Mouse (Mus musculus) inflammation-experienced regulatory T-cells, adult 6 months (primary cell): ENCODE results near the gene 2900026A02Rik. TPM values are rescaled to one million over a fixed set of nuclear protein-coding genes. Genes with fewer than 3 reads are reported as not detected.

Experiments used
- ATAC-seq: one replicate; pipeline ENCODE4 v1.8.0; 2017
- polyA plus RNA-seq, 3 experiments: library from polyadenylated mRNA; unstranded; fragments of 100-300 nt; shearing (Covaris generic); gene quantifications; one replicate each; pipeline ENCODE4 v1.2.1; 2017

The 2900026A02Rik gene
- polyA plus RNA-seq, 3 experiments from 2014 or later = 1.4 to 3.2 (median 1.4) TPM

DNA sequence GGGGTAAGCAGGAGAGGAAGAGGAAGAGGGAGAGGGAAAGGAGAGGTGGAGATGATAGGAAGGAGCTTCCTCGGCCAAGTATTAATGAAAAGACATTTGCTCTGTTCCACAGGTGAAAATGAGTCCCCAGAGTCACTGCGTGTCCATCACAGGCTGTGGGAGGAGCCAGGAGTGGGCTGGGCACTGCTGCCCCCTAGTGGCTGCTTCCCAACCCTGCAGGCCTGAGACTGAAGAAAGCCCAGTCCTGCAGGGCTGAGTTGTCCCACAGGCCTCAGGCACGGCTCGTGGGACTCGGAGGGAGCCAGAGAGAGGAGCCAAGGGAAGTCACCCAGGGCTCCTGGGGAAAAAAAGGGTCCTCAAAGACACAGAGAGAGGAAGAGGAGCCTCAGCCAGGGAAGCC, 47.7 kb downstream of the 2900026A02Rik start:
- ATAC-seq = no peak

DNA sequence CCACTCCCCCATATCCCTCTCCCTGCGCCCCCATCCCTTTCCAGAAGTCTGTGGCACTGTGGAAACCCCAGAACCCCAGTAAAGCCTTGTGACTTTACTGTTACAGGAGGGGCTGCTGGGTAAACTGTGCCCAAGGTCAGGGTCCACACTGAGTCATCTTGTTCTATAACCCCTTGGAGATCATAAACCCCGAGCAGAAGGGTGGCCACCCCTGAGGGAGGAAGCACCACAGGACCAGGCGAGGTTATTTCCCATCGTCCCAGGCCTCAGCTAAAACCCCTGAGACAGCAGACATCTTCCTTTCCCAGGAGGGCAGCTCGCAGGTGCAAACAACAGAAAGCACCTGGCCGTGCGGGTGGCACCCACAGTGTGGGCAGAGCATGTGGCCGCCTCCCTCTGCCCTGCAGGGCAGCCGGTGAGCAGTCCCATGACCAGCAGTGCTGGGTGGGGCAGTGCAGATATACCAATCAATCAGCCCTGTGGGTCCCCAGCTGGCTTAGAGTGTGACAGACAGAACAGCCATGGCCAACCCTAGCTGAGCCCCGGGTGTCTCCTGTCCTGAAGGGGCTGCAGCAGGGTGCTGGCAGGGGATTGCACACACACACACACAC, 49.0 kb downstream of the 2900026A02Rik start:
- ATAC-seq = no peak

DNA sequence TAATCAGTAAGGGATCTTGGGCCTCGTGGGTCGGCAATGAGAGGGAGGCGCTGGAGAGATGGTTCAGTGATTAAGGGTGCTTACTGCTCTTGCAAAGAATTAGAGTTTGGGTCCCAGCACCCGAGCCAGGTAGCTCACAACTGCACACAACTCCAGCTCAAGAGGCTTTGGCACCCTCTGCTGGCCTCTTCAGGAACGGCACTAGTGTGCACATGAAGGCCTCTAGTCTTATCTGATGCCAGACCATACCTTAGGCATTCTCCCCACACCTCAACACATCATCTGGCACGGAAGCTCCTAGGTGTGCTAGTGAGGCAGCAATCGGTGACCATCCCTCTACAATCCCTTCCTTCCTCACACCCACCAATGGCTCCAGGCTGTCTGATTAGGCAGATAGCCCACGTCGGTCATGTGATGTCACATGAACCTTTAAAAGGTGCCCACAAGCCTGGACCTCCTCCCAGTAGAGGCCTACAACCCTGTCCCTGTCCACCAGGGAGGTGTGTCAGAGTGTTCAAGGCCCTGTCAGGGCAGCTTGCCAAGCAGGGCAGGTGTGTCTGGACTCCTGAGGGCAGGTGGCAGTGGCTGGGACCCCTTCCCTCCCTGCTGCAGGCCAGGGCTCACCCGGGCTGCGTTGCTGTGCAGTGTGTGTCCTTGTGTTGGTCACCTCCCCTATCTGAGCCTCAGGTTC, 50.8 kb downstream of the 2900026A02Rik start:
- no peak for ATAC-seq

DNA sequence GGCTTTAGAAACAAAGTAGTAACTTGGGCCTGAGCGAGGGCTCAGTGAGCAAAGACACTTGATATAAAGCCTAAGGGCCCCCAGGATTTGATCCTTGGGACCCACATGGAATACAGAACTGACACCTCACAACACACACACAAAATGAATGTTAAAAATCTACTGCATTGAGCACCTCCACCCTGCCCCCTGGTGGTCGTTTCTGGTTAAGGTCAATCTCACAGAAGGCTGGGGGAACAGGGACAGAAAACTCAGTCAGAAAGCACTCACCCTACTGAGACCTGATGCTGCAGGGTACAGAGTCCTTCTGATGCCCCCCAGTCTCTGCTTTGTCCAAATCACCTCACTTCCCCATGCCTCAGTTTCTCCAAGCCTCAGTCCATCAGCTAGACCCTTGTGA, 53.3 kb downstream of the 2900026A02Rik start:
- no peak for ATAC-seq

DNA sequence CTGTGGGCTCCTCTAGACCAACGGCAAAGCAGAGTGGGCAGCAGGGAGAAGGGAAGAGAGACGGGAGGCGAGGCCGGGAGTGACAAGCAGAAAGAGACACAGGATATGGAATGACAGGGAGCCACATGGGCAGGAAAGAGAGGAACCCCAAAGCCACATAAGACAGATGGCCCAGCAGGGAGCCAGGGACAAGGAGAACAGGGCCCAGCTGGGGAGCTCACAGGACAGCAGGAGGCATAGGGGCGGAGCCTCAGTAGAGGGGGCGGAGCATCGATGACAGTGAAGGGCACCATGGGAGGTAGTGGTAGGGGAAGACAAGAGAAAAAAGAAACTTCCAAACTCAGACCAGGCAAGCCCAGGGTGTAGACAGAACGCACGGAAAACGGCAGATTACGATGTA, 55.6 kb downstream of the 2900026A02Rik start:
- no peak for ATAC-seq

DNA sequence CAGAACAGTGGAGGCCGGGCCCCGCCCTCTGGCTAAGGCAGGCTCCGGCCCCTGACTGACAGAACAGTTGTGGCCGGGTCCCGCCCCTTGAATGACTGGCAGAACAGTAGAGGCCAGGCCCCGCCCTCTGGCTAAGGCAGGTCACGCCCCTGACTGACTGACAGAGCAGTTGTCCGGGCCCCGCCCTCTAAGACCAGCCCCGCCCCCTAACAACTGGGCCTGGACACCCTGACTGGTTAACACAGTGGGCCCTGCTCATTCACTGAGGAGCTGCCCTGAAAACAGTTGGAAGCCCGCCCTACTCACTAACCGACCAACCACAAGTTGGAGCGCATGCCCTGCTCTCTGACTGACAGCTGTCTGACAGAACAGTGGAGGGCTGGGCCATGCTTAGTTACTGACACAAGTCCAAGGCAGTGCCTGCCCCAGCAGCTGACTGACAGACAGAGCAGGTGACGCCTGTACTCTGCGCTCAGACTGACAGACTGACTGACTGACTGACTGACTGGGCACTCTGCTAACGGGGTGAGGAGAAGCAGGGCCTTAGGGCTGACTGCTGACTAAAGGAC, 56.1 kb downstream of the 2900026A02Rik start:
- ATAC-seq = no peak

DNA sequence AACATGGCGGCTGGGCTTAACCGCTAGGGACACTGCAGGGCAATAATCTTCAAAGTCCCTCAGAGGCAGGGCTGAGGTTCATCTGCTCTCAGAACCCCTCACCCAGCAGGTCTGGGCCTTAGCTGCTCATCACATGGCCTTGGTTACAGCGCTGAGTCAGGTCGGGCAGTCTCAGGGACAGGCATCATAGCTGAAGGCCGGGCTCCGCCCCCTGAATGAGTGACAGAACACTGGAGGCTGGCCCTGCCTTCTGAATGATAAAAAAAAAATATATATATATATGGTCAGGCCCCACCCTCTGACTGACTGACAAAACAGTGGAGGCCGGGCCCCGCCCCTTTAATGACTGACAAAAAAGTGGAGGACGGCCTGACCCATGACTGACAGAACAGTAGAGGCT, 56.6 kb downstream of the 2900026A02Rik start:
- no peak for ATAC-seq

DNA sequence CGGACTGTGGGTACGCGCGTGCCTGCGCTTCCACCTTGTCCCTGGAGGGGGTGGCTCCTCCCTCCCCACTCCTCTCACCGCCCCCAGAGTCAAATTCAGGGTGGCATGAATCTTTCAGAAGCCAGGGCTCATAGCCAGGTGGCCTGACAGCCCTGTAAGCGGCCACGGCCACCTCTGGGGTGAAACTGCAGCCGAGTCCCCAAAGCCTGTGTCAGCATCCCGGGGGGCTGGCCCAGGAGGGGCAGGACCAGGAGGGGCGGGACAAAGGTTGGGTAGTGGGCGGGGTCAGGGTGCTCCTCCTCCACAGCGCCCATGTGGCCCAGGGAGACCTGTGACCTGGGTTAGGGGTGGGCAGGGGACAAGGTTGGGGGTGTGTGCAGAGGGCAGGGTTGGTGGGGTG, 57.9 kb downstream of the 2900026A02Rik start:
- no peak for ATAC-seq

DNA sequence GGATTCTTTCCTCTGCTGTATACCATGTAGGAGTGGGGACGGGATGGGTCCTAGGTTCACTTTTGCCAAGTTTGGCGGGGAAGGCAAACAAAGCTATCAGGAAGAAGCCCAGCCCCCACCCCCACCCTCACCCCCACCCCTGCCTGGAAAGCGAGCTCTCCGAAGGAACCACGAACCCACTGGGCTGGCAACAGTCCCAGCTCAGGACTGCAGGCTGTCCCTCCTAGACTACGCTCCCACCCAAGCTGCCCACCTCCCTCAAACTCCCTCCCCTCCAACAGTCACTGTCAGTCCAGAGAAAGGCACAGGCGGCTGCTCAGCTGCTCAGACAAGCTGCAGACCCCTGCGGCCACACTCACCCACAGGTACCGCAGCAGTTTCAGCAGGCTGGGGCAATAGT, 58.3 kb downstream of the 2900026A02Rik start:
- no peak for ATAC-seq

DNA sequence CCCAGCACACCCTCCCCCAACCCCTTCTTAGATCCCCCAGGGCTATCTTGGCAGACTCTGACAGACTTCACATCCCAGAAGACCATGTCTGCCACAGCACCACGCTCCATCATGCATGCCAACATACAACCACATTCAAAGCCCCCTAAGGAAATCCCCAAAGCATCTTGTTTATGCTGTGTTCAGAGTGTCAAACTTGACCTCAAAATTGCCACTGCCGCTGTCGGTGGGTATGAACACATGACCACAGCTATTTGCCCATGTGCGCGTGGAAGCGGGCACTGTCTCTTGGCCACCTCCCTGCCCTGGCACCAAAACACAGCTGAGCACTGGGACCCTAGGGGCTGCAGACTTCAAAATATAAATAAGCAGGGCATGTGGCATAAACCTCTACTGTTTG, 59.5 kb downstream of the 2900026A02Rik start:
- no peak for ATAC-seq

DNA sequence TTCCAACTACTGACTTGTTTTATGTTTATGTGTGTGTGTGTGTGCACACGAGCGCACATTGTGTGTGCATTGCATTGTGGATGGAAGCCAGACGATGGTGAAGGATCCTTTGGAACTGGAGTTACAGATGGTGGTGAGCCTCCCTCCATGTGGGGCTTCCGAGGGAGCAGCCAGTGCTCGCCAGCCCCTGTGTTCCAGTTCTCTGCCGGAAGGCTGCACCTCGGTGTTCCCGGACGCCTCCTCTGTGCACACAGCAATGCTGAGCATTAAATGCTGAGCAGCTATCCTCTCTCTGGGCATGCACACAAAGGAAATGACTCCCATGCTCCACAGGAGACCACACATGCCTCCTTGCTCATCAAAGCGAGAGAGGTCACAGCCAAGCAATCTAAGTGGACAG, 60.7 kb downstream of the 2900026A02Rik start:
- no peak for ATAC-seq

DNA sequence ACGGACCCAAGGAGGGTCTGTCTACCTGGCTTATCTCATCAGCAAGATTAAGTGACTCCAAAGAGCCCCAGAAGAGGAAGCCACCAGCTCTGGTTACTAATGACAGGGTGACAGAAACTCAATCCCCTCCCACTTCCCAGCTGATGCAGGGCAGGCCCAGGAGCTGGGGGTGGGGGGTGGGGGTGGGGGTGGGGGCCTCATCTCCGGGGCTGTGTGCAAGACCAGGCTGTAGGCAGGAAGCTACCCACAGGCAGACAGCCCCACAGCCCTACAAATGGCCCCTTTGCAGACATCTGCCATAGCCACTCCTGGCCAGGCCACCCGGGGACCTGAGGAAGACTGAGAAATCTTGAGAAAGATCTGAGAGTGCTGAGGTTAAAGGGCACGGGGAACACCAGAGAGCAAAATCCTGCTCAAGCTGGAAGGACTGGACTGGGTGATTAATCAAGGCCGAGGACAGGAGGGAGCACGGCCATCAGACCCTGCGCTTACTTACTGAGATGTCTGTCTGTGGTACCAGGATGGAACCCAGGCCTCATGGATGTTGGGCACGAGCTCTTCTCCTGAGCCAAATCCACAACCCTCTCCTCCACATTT, 62.2 kb downstream of the 2900026A02Rik start:
- ATAC-seq = no peak

DNA sequence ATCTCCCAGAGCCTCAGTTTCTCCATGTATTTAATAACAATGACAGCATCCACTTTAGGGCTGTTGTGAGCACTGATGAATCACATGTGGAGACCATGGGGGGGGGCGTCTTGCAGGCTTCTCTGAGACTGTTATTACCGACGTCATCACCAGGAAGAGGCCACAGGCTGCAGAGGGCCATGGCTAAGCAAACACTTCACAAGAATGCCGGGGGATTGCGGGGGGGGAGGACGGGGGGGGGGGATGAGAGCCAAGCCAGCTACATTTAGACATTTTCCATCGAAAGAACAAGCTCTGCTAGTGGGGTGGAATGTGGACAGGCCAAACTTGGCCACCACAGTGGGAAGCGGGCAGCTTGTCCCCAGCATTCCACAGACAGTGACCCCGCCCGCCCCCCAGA, 63.4 kb downstream of the 2900026A02Rik start:
- ATAC-seq = no peak

DNA sequence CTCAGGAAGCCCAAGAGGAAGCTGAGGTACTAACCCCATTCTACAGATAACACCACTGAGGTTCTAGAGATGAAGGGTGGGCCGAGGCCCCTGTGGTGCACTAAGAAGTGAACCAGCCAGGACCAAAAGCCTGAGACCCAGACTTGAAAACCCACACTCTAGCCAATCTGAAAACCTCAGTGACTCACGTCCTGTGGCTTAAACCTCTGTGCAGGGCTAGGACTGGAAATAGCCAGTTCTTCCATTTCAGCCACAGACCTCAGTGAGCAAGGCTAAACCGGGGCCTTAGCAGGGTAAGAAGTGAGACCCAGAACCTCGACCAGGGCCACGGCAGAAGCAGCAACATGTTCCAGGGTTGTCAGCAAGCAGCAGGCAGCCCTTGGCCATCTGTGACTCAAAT, 64.0 kb downstream of the 2900026A02Rik start:
- no peak for ATAC-seq

DNA sequence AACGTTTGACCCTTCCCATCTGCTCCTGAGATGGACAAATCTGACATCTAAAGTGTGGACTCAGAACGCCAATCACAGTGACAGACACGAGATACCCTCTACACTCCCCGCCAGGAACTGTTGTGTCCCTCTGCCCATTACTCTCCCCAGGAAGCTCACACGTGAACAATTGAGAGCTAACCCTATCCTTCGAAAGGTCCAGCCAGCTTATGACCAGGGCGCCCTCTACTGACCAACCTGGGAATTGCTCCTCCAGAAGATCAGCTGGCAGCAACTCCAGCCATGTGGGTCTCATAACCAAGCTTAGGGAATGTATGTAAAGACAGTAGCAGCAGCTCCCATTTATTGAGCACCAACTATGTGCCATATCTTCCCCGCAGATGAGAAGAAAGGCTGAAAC, 65.9 kb downstream of the 2900026A02Rik start:
- no peak for ATAC-seq

DNA sequence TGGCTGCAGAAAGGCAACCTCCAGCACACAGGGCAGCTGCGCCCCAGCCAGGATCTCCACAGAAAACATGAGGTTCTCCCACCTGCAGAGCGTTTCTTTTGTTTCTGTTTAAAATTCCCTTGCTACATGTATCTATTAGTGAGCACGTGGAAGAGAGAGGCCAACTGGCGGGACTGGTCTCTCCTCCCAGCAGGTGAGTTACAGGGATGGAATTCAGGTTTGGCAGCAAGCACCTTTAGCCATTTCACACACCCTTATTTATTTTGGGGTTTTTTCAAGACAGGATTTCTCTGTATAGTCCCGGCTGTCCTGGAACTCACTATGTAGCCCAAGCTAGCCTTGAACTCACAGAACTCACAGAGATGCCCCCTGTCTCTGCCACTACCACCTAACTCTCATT, 66.6 kb downstream of the 2900026A02Rik start:
- ATAC-seq = no peak

DNA sequence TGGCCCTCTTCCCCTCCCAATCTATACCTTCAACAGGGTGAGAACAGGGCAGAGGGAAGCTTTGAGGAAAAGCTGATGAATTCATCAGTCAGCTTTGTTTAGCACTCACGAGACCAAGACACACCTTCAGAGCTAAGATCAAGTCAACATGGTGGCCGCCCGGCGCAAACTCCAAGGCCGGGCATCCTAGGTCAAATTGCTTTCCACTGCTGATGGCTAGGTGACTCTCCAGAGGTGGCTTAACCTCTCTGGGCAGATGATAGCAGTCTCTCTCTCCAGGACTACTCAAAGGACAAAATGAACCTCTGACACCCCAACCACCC, 67.6 kb downstream of the 2900026A02Rik start:
- ATAC-seq = no peak

DNA sequence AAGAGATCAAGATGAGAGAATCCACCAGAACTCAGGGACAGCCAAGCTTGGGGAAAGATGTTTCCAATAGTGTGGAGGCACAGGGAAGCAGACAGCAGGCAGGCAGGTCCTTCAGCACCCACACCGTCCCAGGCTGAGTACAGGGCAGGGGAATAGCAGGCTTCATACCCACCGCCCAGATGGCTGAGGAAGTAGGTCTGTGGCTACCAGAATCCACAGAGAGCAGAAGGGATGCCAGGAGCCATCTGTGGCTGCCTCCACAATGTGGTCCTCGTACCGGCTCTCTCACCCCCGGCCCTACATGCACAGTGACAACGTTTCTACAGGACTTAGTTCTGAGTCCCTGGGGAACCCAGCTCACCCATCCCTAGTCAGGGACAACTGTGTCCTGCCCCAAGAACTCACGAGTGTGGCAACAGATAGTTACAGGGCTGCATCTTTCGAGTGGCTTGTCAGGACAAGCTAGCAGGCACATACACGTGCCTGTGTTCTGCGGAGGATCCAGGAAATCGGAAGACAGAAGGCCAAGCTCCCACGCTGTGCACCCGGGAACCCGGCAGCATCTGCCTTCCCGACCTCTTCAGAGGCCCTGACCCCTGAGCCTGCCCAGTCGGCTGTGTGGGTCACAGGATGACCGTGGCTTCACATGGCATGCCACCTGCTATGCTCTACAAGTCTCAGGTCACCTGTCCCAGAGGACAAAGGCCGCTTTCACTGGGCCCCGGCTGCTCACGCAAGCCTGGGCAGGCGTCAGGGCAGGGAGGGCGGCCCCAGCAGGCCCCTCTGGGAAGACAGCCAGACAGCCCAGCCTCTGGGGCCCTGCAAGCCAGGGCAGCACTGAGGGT, 68.2 kb downstream of the 2900026A02Rik start:
- ATAC-seq = no peak

DNA sequence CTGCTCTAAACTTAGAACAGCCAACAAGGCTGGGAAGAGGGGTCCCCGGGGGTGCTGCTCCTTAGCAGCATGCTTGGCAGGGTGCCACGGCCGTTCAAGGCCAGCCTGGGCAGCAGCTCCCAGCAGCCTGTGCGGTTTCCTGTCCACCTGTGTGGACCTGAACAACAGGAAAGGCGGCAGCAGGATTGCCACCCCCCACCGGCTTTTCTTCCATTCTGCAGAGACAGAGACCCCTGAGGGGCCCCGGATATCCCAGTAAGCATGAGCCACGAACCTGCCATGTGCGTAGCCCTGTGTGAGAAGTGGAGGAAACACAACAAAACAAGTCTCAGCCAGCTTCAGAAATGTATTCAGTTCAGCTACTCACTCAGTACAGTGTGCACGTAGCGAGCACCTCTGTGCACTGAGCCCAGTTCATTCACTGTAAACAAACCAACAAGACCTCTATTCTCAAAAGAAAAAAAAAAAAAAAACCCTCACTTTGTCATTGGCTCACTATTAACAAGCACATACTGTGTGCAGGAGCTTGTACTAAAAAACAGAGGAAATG, 69.4 kb downstream of the 2900026A02Rik start:
- no peak for ATAC-seq

DNA sequence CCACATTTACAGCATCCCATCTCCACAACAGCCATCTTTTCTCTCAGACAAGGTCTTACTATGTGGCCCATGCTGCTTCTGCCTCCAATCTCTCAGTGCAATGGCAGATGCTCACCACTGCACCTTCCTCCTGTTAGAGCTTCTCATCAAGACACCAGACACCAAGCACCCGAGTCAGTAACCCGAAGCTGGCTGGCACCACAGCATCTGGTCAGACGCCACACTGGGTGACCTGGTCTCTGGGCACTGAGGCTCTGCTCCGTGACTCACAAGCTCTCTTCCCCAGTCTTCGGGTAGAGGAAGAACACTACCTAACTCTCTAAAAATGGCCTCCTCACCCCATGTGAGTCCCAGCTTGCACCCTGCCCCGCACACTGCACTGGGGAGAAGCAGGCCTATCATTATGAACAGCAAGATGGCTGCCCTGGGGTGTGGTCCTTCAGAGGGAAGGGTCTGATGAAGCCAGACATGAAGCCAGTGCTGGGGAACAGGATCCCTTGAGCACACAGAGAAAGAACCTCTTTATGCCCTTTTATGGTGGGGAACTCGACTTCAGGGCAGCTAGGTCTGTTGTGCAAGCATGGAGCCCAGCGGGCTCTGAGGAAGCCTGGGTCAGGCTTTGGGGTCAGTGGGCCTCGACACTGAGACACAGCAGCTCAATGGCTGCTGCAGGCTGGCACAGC, 70.0 kb downstream of the 2900026A02Rik start:
- no peak for ATAC-seq

DNA sequence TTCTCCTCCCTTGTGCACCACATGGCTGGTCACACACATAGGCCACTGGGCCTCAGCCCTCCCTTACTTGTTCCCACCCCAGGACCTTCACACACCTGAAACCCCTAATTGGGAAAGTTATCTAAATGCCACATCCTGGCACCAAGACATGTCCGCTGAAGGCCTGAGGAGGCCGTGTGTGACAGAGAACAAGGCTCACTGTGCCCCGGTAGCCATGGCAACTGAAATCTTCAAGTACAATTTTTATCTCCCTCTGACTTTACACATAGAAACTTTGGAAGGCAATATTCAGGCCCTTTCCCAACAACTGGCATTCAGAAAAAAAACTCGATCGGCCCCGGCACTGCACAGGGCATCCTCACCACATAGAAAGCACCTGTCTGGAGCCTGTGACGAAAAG, 72.0 kb downstream of the 2900026A02Rik start:
- ATAC-seq = no peak

DNA sequence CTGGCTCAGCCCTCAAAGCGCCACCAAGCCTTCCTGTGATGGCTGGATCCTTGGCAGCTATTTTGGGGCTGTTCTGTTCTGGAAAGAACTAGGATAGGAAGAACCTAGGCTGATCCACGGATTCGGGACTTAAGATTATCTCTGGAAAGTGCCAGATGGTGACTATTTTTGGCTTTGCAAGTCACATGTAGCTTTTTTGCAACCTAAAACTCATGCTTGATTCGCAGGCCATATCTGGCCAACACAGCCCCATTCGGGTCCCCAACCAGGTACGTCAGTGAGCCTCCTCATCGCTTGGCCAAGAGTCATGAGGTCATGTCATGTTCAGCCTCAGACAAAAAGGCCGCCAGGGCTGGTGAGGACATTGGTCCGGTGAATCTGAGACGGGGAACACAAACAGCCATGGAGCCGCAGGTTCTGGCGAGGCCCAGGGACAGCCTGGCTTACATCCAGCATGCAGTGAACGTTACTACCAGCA, 73.0 kb downstream of the 2900026A02Rik start:
- no peak for ATAC-seq
